Mouse (Mus musculus) heart, embryonic 14.5 days (tissue): ENCODE results near the gene Sun5. TPM values are rescaled to one million over a fixed set of nuclear protein-coding genes. Genes with fewer than 3 reads are reported as not detected.

ENCODE experiments used
- ATAC-seq: fragments of 200-750 bp; cut with Nextera tagmentation; 2 replicates; pipeline ENCODE4 v1.8.0; 2017; ENCODE audit warnings: low read depth, moderate TSS enrichment; ENCODE audit not compliant: insufficient number of reproducible peaks, insufficient read depth, low FRiP score
- H3K27ac ChIP-seq, 2 experiments: fragments of 200-500 bp in 1 of 2; fragments of 300-500 bp in 1 of 2; sonication (generic) in 1 of 2; replicated peaks in 1 of 2; 2 replicates each; pipeline ENCODE4 v1.5.1; 2012 to 2014; ENCODE audit warnings: low read depth in 2 of 2, low read length in 2 of 2, control low read depth in 1 of 2, mild to moderate bottlenecking in 1 of 2, mixed read lengths in 1 of 2; ENCODE audit not compliant: control insufficient read depth in 1 of 2, insufficient read depth in 1 of 2
- H3K27me3 ChIP-seq: fragments of 300-500 bp; sonication (generic); 2 replicates; pipeline ENCODE4 v1.6.1; 2014; ENCODE audit warnings: mild to moderate bottlenecking, low read length, control low read depth; ENCODE audit not compliant: control insufficient read depth, insufficient read depth
- H3K36me3 ChIP-seq: fragments of 300-500 bp; sonication (generic); 2 replicates; pipeline ENCODE4 v1.6.1; 2014; ENCODE audit warnings: mild to moderate bottlenecking, control low read depth, low read length, mixed read lengths; ENCODE audit not compliant: control insufficient read depth, insufficient read depth
- H3K4me1 ChIP-seq, 2 experiments: fragments of 200-500 bp in 1 of 2; fragments of 300-500 bp in 1 of 2; sonication (generic) in 1 of 2; 2 replicates each; pipeline ENCODE4 v1.6.1; 2012 to 2014; ENCODE audit warnings: low read length in 2 of 2, control low read depth in 1 of 2, mixed read lengths in 1 of 2; ENCODE audit not compliant: control insufficient read depth in 2 of 2, insufficient read depth in 2 of 2
- H3K4me2 ChIP-seq: fragments of 300-500 bp; sonication (generic); 2 replicates; pipeline ENCODE4 v1.6.1; 2014; ENCODE audit warnings: mild to moderate bottlenecking, low read length
- H3K4me3 ChIP-seq, 2 experiments: fragments of 200-500 bp in 1 of 2; fragments of 300-500 bp in 1 of 2; sonication (generic) in 1 of 2; 2 replicates each; pipeline ENCODE4 v1.5.1; 2012 to 2014; ENCODE audit warnings: low read length in 2 of 2, mild to moderate bottlenecking in 2 of 2, control low read depth in 1 of 2, low read depth in 1 of 2, moderate library complexity in 1 of 2; ENCODE audit not compliant: control insufficient read depth in 1 of 2, insufficient read depth in 1 of 2
- H3K9ac ChIP-seq: fragments of 300-500 bp; sonication (generic); 2 replicates; pipeline ENCODE4 v1.6.1; 2014; ENCODE audit warnings: mild to moderate bottlenecking, low read length
- H3K9me3 ChIP-seq: fragments of 300-500 bp; sonication (generic); 2 replicates; pipeline ENCODE4 v1.6.1; 2016; ENCODE audit warnings: low read length, control low read depth; ENCODE audit not compliant: control insufficient read depth
- WGBS: fragments of 180-500 bp; shearing (Covaris S2); extraction: QIAGEN DNeasy Blood & Tissue Kit; methylation state at CpG from one replicate; pipeline ENCODE4 v1.1.7; 2014; 5-methylcytosine and 5-hydroxymethylcytosine counted together
- polyA plus RNA-seq: library from polyadenylated mRNA; unstranded; fragments of >200 nt; fragmentation: Nextera tagmentation; extraction: Ambion mirVana; gene quantifications from 2 replicates; pipeline ENCODE4 v1.2.1, GENCODE M21; 2014

Sun5 gene
- polyA plus RNA-seq: not detected in 2 replicates

- H3K9ac ChIP-seq: no peak within 1 kb of the TSS
- H3K4me3 ChIP-seq: no peak within 1 kb of the TSS
- H3K27me3 ChIP-seq: no peaks in the 10 kb centered on the region
- WGBS: 82% methylated on average over 4 of the region's 4 CpGs
- no peaks in the 10 kb centered on the region for H3K4me1 ChIP-seq
- no peak within 1 kb of the TSS for H3K4me2 ChIP-seq
- no peak for ATAC-seq
- H3K36me3 ChIP-seq: no peaks in the 10 kb centered on the region
- no peak within 1 kb of the TSS for H3K27ac ChIP-seq
- no peaks in the 10 kb centered on the region for H3K9me3 ChIP-seq
Observed at GRCm38 (mm10) chr2:153870984-153871383, at the start of gene Sun5. TSS of gene Sun5 (minus strand) at chr2:153871084.

- Histone ChIP-seq H3K27ac (no peak within 1 kb of the TSS), H3K4me1 (0 out of 4 replicates have a peak, but pooled peaks cover 0 to 2% of the 10 kb centered on the region in 2 experiments), H3K36me3 (no peaks in the 10 kb centered on the region), H3K9me3 (no peaks in the 10 kb centered on the region), H3K27me3 (no peaks in the 10 kb centered on the region), H3K4me2 (no peak within 1 kb of the TSS), H3K9ac (no peak within 1 kb of the TSS), H3K4me3 (no peak within 1 kb of the TSS)
- no peak for ATAC-seq
- 73% methylated on average over 8 of the region's 8 CpGs for WGBS
Observed at GRCm38 (mm10) chr2:153917930-153918329, 47.0 kb upstream of the Sun5 start, which contains the start of gene Bpifb3. TSS of gene Bpifb3 (plus strand) at chr2:153918230.

- WGBS: 41% methylated on average over 5 of the region's 5 CpGs
- no peaks in the 10 kb centered on the region for H3K36me3 ChIP-seq
- 0 out of 4 replicates have a peak, but pooled peaks cover 0 to 2% of the 10 kb centered on the region in 2 experiments for H3K4me1 ChIP-seq
- H3K9ac ChIP-seq: no peak overlapping the region
- no peaks in the 10 kb centered on the region for H3K9me3 ChIP-seq
- no peak overlapping the region for H3K27ac ChIP-seq
- ATAC-seq: no peak
- H3K4me3 ChIP-seq: no peak overlapping the region
- no peaks in the 10 kb centered on the region for H3K27me3 ChIP-seq
- H3K4me2 ChIP-seq: no peak overlapping the region
Observed at GRCm38 (mm10) chr2:153914151-153914550, 43.3 kb upstream of the Sun5 start.

GRCm38 (mm10) chr2:153906626-153907025, 35.7 kb upstream of the Sun5 start:
- H3K27ac ChIP-seq: no peak overlapping the region
- no peak for ATAC-seq
- 81% methylated on average over 4 of the region's 4 CpGs for WGBS

GRCm38 (mm10) chr2:153902726-153903125, 31.8 kb upstream of the Sun5 start:
- Histone ChIP-seq H3K27me3 (no peaks in the 10 kb centered on the region), H3K4me3 (no peak overlapping the region), H3K4me2 (no peak overlapping the region), H3K36me3 (no peaks in the 10 kb centered on the region), H3K4me1 (no peaks in the 10 kb centered on the region), H3K9me3 (no peaks in the 10 kb centered on the region), H3K9ac (no peak overlapping the region), H3K27ac (no peak overlapping the region)
- WGBS: 71% methylated on average over 6 of the region's 6 CpGs
- no peak for ATAC-seq

More at GRCm38 (mm10) chr2:153906626-153907025, 35.7 kb upstream of the Sun5 start:
- H3K4me3 ChIP-seq: no peak overlapping the region
- H3K27me3 ChIP-seq: no peaks in the 10 kb centered on the region
- no peaks in the 10 kb centered on the region for H3K4me1 ChIP-seq
- H3K9me3 ChIP-seq: no peaks in the 10 kb centered on the region
- no peaks in the 10 kb centered on the region for H3K36me3 ChIP-seq
- H3K4me2 ChIP-seq: no peak overlapping the region
- H3K9ac ChIP-seq: no peak overlapping the region

DNA sequence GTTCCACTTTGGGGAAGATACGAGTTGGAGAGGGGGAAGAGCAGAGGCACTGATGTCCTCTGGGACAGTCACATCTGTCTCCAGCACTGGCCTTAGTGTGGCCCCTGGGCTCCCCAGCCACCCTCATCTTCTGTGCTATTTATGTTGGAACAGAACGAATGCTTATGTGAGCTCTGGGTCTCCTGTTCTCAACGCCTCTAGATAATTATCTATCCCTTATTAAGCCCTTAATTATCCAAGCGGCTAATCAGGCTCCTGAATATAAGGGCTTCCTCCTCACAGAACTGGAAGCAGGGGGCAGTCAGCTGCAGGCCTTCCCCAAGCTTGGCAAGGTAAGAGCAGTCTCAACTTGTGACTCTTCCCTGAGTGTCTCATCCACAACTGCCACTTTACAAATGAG, 29.2 kb upstream of the Sun5 start, which contains the start of gene Bpifb6:
Bpifb6 (plus strand) TSS at position 301 of the 400 bp plus-strand sequence.
- Histone ChIP-seq H3K9ac (no peak within 1 kb of the TSS), H3K27ac (no peak within 1 kb of the TSS), H3K4me1 (peaks cover 0 to under 1% of the 10 kb centered on the region in 2 experiments; a peak in 1 of 4 replicates), H3K9me3 (no peaks in the 10 kb centered on the region), H3K36me3 (no peaks in the 10 kb centered on the region), H3K27me3 (no peaks in the 10 kb centered on the region), H3K4me2 (no peak within 1 kb of the TSS), H3K4me3 (no peak within 1 kb of the TSS)
- 63% methylated on average over 4 of the region's 4 CpGs for WGBS
- no peak for ATAC-seq

GRCm38 (mm10) chr2:153899111-153899510, 28.2 kb upstream of the Sun5 start:
- ATAC-seq: no peak

GRCm38 (mm10) chr2:153874745-153875144, 3.9 kb upstream of the Sun5 start, which contains the start of gene Bpifb2:
TSS of gene Bpifb2 (plus strand) at chr2:153875045.
- Histone ChIP-seq H3K4me1 (no peaks in the 10 kb centered on the region), H3K27ac (no peak within 1 kb of the TSS), H3K9ac (no peak within 1 kb of the TSS), H3K27me3 (no peaks in the 10 kb centered on the region), H3K36me3 (no peaks in the 10 kb centered on the region), H3K9me3 (no peaks in the 10 kb centered on the region), H3K4me2 (no peak within 1 kb of the TSS), H3K4me3 (no peak within 1 kb of the TSS)
- no peak for ATAC-seq
- WGBS: 61% methylated on average over 9 of the region's 9 CpGs

More at GRCm38 (mm10) chr2:153899111-153899510, 28.2 kb upstream of the Sun5 start:
- Histone ChIP-seq H3K4me1 (peaks cover 0 to 2% of the 10 kb centered on the region in 2 experiments; a peak in 1 of 4 replicates), H3K27ac (no peak overlapping the region), H3K9me3 (no peaks in the 10 kb centered on the region), H3K9ac (no peak overlapping the region), H3K4me2 (no peak overlapping the region), H3K36me3 (no peaks in the 10 kb centered on the region), H3K4me3 (no peak overlapping the region), H3K27me3 (no peaks in the 10 kb centered on the region)
- WGBS: 75% methylated on average over 5 of the region's 5 CpGs
